Mouse (Mus musculus): ENCODE measurements at regions not wholly inside any gene's neighbourhood (a gene's known extent, or its start where the extent isn't known, plus 50 kb on each side); places are given as distances from the start of the nearest gene placed in this dataset.
"Not testable (repeated sequence)": the region's sequence is repeated elsewhere in the genome, so short reads cannot be mapped to it uniquely, and the experiment has no call there.

DNA sequence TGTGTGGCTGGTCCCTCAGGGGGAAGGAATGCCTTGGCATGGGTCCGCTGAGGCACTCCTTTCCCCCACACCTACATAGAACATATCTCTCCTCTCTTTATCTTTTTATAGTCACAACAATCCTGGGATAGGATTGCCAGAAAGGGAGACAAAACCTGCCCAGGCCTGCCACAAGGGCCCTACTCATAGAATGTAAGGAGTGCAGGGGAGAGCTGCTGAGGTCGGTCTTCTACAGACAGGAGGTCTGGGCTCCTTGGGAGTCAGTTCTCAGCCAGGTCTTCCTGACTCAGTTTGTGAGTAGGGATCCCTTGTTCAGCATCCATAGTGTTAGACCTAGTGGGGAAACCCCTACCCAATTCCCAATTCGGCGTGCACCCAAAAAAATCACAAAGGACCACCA lies 70.8 kb upstream of the Cpsf6 start:
- WGBS, result 95% methylated on average over 4 of the region's 4 CpGs
- H3K4me2 ChIP-seq, result no peak overlapping the region

GRCm38 (mm10) chr10:117450240-117450569 lies 70.4 kb upstream of the Cpsf6 start:
- 77% methylated on average over 1 of the region's 1 CpGs for WGBS

More for the DNA sequence above, 70.8 kb upstream of the Cpsf6 start:
- Histone ChIP-seq H3K4me3 (replicated peaks) (no peak overlapping the region), H3K27ac (no peak overlapping the region), H3K4me1 (peaks cover 10% of the 10 kb centered on the region; the same call in 1 of the 2 replicates), H3K27me3 (no peaks in the 10 kb centered on the region), H3K9me3 (replicated peaks) (no peaks in the 10 kb centered on the region), H3K9ac (no peak overlapping the region), H3K36me3 (no peaks in the 10 kb centered on the region)
- no peak for ATAC-seq (replicated peaks; ENCODE audit: low FRiP score)

DNA sequence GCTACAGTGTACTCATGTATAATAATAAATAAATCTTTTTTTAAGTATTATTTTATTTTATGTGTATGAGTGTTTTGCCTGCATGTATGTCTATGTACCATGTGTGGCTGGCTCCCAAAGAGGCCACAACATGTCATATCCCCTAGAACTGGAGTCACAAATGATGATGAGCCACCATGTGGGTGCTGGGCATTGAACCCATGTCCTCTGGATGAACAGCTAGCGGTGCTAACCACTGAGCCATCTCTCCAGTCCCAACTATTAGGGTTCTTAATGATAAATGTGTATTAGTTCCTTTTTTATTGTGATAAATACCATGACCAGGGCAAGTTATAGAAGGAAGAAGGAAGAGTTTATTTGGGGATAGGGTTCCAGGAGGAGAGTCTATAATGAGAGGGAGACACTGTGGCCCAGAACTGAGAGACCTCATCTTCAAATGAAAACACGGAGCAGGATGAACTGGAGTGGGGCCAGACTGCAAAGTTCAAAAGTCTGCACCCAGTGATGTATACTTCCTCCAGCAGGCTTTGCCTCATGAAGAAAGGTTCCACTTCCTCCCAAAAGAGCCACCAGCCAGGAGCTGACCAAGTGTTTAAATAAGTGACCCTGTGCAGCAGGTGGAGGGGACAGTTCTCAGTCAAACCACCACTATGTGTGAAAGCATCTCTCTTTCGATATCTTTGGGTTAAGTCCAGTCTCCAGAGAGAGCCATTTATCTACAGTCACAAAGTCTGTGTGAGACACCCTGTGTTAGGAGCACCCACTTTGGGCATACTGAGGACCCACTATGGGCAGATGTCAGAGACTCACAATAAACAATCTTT lies 69.8 kb upstream of the Cpsf6 start:
- H3K9ac ChIP-seq, result no peak overlapping the region
- H3K36me3 ChIP-seq, result no peaks in the 10 kb centered on the region
- H3K9me3 ChIP-seq (replicated peaks), result no peaks in the 10 kb centered on the region
- no peak overlapping the region for H3K27ac ChIP-seq
- 0 out of 2 replicates have a peak, but pooled peaks cover 9% of the 10 kb centered on the region for H3K4me1 ChIP-seq
- no peak for ATAC-seq (replicated peaks; ENCODE audit: low FRiP score)
- no peak overlapping the region for H3K4me3 ChIP-seq (replicated peaks)
- H3K27me3 ChIP-seq, result no peaks in the 10 kb centered on the region
- WGBS, result 82% methylated on average over 3 of the region's 3 CpGs
- H3K4me2 ChIP-seq, result no peak overlapping the region

More at GRCm38 (mm10) chr10:117450240-117450569, 70.4 kb upstream of the Cpsf6 start:
- Histone ChIP-seq H3K27ac (no peak overlapping the region), H3K9me3 (replicated peaks) (no peaks in the 10 kb centered on the region), H3K36me3 (no peaks in the 10 kb centered on the region), H3K4me3 (replicated peaks) (no peak overlapping the region), H3K27me3 (no peaks in the 10 kb centered on the region), H3K9ac (no peak overlapping the region), H3K4me2 (no peak overlapping the region), H3K4me1 (0 out of 2 replicates have a peak, but pooled peaks cover 9% of the 10 kb centered on the region)
- ATAC-seq (replicated peaks; ENCODE audit: low FRiP score), result no peak

- not testable (repeated sequence) for ATAC-seq (replicated peaks; ENCODE audit: low FRiP score); H3K27ac ChIP-seq; H3K4me3 ChIP-seq (replicated peaks); H3K4me1 ChIP-seq; H3K4me2 ChIP-seq; H3K27me3 ChIP-seq; H3K9ac ChIP-seq; H3K9me3 ChIP-seq (replicated peaks); H3K36me3 ChIP-seq
- WGBS, result 83% methylated on average over 3 of the region's 3 CpGs
Observed at GRCm38 (mm10) chr10:117448783-117449182, 69.0 kb upstream of the Cpsf6 start.

- Histone ChIP-seq H3K36me3 (no peaks in the 10 kb centered on the region), H3K4me1 (0 out of 2 replicates have a peak, but pooled peaks cover 8% of the 10 kb centered on the region), H3K9me3 (replicated peaks) (no peaks in the 10 kb centered on the region), H3K4me3 (replicated peaks) (no peak overlapping the region), H3K4me2 (no peak overlapping the region), H3K27me3 (no peaks in the 10 kb centered on the region), H3K9ac (no peak overlapping the region), H3K27ac (no peak overlapping the region)
- 90% methylated on average over 8 of the region's 8 CpGs for WGBS
- no peak for ATAC-seq (replicated peaks; ENCODE audit: low FRiP score)
Observed at GRCm38 (mm10) chr10:117447626-117448025, 67.8 kb upstream of the Cpsf6 start.

GRCm38 (mm10) chr10:117447206-117447605 lies 67.4 kb upstream of the Cpsf6 start:
- no peak overlapping the region for H3K4me2 ChIP-seq
- ATAC-seq (replicated peaks; ENCODE audit: low FRiP score), result no peak
- no peaks in the 10 kb centered on the region for H3K36me3 ChIP-seq
- 75% methylated on average over 8 of the region's 8 CpGs for WGBS
- H3K27me3 ChIP-seq, result no peaks in the 10 kb centered on the region
- H3K9me3 ChIP-seq (replicated peaks), result no peaks in the 10 kb centered on the region
- H3K9ac ChIP-seq, result no peak overlapping the region
- H3K4me3 ChIP-seq (replicated peaks), result no peak overlapping the region
- H3K4me1 ChIP-seq, result 0 out of 2 replicates have a peak, but pooled peaks cover 4% of the 10 kb centered on the region
- no peak overlapping the region for H3K27ac ChIP-seq

GRCm38 (mm10) chr10:117446776-117447175 lies 67.0 kb upstream of the Cpsf6 start:
- Histone ChIP-seq H3K9ac (no peak overlapping the region), H3K4me3 (replicated peaks) (no peak overlapping the region), H3K27me3 (no peaks in the 10 kb centered on the region), H3K27ac (no peak overlapping the region), H3K36me3 (no peaks in the 10 kb centered on the region), H3K4me1 (0 out of 2 replicates have a peak, but pooled peaks cover 4% of the 10 kb centered on the region), H3K9me3 (replicated peaks) (no peaks in the 10 kb centered on the region), H3K4me2 (no peak overlapping the region)
- 85% methylated on average over 7 of the region's 7 CpGs for WGBS
- no peak for ATAC-seq (replicated peaks; ENCODE audit: low FRiP score)

DNA sequence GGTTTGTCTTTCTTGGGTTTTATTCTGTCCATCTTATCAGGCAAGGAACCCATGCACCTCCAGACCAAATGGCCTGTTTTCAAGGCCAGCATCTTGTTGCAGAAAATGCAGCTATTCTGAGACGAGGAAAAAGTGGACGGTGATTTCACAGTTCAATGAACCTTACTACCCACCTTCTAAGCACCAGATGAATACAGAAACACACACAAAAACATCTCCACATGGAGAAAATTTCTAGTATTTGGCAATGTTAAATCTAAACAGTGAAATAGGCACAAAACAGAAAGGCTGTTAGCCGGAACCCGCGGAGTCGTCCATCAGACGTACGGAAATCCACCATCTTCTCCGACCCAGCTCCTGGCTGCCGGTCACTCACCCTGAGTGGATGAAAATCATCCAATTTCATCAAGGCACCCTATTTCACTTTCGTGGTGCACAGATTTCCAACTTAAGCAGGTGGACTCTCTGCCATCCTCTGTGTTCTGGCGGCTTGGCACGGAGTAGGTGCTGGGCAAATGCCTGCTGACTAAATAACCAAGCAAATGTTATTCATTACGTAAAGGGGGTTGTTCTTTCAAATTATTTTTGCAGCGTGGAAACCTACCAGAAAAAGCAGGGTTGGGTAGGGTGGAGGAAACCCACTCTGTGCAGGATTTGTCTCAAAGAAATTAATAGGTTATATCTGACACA lies 66.1 kb upstream of the Cpsf6 start:
- ATAC-seq (replicated peaks; ENCODE audit: low FRiP score), result no peak
- Histone ChIP-seq H3K4me1 (0 out of 2 replicates have a peak, but pooled peaks cover 7% of the 10 kb centered on the region), H3K4me2 (no peak overlapping the region), H3K27me3 (no peaks in the 10 kb centered on the region), H3K36me3 (no peaks in the 10 kb centered on the region), H3K4me3 (replicated peaks) (no peak overlapping the region), H3K9ac (no peak overlapping the region), H3K27ac (no peak overlapping the region), H3K9me3 (replicated peaks) (no peaks in the 10 kb centered on the region)
- 82% methylated on average over 15 of the region's 15 CpGs for WGBS

DNA sequence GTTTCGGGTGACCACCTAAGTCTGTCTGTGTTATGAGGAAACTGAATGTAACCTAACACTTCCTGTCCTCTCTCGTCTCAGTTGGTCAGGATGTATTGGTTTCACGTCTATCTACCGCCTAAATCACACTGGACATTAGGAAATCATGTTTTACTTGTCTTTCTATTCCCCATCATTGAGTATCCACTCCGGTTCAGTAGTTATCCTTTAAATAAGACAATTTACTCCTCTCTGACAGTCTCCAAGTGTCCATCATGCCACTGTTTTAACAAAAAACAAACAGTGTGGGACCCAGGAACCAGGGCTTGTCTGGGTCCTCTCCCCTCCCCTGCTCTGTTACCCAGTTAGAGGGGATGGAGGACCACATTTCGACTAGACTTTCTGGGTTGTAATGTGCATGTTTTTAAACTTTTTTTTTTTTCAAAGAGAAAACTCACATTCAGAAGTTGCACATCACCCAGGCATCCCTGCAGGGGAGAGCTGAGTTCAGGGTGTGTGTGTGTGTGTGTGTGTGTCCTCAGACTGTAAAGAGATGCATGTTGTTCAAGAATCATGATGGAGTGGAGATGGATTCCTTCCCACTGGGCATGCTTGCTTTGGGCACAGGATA lies 65.5 kb upstream of the Cpsf6 start:
- H3K36me3 ChIP-seq, result no peaks in the 10 kb centered on the region
- no peaks in the 10 kb centered on the region for H3K27me3 ChIP-seq
- no peak overlapping the region for H3K9ac ChIP-seq
- H3K4me1 ChIP-seq, result 0 out of 2 replicates have a peak, but pooled peaks cover 7% of the 10 kb centered on the region
- H3K9me3 ChIP-seq (replicated peaks), result no peaks in the 10 kb centered on the region
- no peak overlapping the region for H3K27ac ChIP-seq
- H3K4me3 ChIP-seq (replicated peaks), result no peak overlapping the region
- no peak overlapping the region for H3K4me2 ChIP-seq
- ATAC-seq (replicated peaks; ENCODE audit: low FRiP score), result 0 out of 2 replicates have a peak, but pooled peaks have one; percentile 40
- WGBS, result 25% methylated on average over 6 of the region's 6 CpGs

- Histone ChIP-seq H3K9ac (no peak overlapping the region), H3K4me1 (0 out of 2 replicates have a peak, but pooled peaks cover 7% of the 10 kb centered on the region), H3K9me3 (replicated peaks) (no peaks in the 10 kb centered on the region), H3K27me3 (no peaks in the 10 kb centered on the region), H3K4me3 (replicated peaks) (no peak overlapping the region), H3K36me3 (no peaks in the 10 kb centered on the region), H3K4me2 (no peak overlapping the region), H3K27ac (no peak overlapping the region)
- no peak for ATAC-seq (replicated peaks; ENCODE audit: low FRiP score)
- 62% methylated on average over 10 of the region's 10 CpGs for WGBS
Observed at GRCm38 (mm10) chr10:117444761-117445160, 64.9 kb upstream of the Cpsf6 start.

DNA sequence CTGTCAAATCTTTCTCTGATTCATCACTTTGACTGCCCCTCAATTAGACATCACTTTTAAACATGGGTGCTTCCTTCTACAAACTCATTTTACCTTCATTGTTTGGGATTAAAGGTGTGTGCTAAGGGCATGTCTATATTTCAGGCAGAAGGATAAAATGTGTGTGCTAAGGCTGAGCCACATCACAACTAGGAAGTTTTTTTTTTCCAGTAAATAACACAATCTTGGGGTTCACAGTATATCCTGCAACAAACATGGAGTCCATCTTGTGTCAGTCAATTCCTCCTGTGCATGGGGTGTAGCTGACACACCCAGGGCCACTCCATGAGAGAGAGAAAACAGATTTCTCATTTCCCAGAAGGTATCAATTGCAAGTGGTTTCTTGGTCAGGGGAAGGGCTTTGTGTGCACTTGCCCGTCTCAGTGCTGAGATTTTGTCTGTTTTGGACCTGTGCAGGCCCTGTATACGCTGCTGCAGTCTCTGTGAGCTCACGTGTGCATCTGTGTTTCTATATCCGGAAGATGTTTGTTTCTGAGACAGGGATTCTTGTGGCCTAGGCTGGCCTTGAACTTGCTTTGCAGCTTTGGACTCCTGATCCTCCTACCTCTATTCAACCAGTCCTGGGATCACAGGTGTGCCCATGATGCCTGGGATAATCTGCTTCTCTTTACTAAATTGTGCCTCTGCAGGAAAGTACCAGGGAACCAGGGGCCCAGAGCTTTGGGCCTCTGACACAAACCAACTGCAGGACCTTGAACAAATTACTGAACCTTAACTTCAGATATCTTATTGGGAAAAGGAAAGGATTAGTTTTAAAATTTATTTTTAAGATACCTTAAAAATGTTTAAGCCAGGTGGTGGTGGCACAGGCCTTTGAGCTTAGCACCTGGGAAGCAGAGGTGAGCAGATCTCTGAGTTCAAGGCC lies 63.9 kb upstream of the Cpsf6 start:
- Histone ChIP-seq H3K4me2 (no peak overlapping the region), H3K27me3 (no peaks in the 10 kb centered on the region)
- 94% methylated on average over 4 of the region's 4 CpGs for WGBS

More for the DNA sequence above, 63.9 kb upstream of the Cpsf6 start:
- Histone ChIP-seq H3K9me3 (replicated peaks) (no peaks in the 10 kb centered on the region), H3K4me3 (replicated peaks) (no peak overlapping the region), H3K4me1 (0 out of 2 replicates have a peak, but pooled peaks cover 7% of the 10 kb centered on the region), H3K27ac (no peak overlapping the region), H3K9ac (no peak overlapping the region), H3K36me3 (no peaks in the 10 kb centered on the region)
- ATAC-seq (replicated peaks; ENCODE audit: low FRiP score), result no peak
